Mouse (Mus musculus) cerebellum, adult 11 months (tissue): ENCODE results near the gene Pin1.
"Not testable (repeated sequence)": the region's sequence is repeated elsewhere in the genome, so short reads cannot be mapped to it uniquely, and the experiment has no call there.

Experiments
- DNase-seq: peaks from one replicate; pipeline ENCODE4 v3.0.0; 2022

The Pin1 gene

DNA sequence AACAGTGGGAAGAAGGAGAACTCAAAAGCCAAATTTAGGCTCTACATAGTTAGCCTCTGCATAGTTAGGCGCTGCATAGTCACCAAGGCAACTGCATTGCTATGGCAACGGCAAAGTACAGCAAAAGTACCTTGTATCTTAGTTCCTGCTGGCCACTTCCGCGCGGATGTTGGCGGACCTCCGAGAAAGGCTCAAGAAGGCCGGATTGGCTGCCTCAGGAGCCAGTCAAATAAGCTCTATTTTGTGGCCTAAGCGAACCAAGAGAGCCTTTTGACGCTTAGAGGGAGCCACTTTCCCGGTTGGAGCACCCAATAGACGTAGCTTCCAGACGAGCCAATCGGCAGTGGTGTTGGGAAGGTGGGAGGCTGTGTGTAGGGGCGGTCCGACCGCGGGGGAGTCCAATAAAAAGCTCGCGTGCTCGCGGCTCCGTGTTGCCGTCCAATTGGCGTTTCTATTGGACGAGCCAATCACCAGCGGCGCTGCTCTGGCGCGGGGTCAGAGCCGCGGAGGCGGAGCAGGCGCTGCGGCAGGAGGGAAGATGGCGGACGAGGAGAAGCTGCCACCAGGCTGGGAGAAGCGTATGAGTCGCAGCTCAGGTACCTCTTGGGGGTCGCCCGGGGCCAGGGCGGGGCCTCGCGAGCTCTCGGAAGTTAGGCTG, at the start of gene Pin1:
Pin1 (plus strand) TSS at position 494 of the 658 bp plus-strand sequence.
- DNase-seq, result peak; percentile 98

DNA sequence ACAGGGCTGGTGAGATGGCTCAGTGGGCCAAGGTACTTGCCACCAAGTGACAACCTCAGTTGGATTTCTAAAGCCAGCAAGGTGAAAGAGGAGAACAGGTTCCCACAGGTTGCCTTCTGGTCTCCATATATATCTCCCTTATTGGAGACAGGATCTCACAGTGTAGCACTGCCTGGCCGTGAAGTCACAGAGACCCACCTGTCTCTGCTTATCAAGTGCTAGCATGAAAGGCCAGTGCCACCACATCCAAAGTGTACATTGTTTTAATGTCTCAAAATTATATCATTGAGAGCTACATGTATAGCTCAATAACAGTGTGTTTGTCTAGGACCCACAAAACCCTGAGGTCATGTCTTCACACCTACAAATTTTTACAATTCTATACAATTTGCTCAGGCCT, 45.6 kb upstream of the Pin1 start:
- no peak for DNase-seq

DNA sequence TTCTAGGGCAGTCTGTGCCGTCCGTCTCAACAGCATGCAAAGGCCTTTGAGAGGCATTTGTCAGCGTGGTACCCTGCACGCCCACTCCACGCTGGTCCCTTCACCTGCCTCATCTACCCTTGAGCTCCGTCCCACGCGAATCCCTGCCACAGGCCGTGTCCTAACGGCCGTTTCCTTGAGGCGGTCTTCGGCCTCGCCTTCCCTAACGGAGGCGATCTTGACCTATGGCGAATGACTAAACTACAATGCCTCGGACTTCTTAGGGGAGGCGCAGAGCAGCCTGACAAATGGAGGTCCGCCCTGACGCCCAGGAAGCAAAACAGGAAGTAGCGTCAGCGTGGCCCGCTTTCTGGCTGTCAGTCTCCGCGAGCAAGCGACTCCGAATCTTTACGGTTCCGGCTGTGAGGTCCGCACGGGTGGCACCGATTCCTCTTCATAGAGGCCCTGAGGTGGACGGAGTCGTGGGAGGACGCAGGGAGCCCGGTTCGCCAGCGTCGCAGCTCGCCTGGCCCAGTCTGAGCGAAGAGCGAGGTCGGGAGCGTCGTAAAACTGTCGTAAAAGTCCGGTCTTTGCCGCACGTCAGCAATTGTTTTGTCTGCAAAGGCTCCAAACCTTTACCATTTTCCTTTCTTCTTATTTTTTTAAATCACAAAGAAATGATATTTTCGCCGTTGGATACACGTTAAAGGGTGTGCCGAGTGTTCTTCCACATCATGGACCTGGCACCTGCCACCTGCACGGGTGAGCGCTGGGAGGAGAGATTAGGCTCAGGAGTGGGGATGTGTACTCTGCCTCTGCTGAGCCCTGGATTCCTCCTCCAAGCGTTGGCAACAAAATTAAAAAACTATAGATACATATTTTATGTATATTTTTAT, 44.6 kb upstream of the Pin1 start:
- DNase-seq, result peak; percentile 82

DNA sequence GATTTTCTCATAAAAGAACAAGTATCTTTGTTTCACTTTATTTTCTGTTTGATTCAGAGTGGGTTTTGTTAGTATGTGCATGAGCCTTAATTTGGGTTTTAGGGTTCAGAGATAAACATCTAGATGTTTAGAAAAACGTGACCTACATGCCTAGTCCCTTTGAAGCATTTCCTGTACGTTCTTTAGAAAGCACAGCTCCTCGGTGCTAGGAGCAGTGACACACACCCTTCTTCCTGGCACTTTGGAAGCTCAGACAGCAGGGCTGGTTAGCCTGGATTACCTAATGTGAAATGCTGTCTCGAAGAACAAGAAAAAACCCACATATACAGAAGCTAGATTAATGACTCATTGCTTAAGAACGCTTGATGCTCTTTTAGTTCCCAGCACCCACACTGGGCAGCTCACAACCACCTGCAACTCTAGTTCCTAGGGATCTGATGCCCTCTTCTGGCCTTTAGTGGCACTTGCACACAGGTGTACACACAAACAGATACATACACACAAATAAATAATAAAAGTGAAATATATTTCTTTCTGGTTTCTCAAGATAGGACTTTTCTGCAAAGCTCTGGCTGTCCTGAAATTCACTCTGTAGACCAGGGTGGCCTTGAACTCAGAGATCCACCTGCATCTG, 41.9 kb upstream of the Pin1 start:
- no peak for DNase-seq

DNA sequence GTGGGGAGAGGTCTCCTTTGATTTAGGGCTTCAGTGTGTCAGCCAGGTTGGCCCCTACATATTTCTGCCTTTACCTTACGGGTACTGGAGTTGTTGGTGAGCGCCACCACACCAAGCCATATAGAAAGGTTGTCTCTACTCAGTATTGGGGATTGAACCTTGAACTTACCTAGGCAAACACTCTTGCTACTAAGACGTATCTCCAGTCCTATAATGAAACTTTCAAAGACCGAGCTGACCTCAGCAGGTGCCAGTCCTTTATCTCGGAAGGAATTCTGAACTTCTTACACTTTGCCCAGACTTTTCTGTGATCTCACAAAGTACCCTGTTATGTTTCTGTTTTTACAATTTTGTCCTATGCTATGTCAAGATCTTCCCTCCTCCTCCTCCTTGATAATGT, 39.9 kb upstream of the Pin1 start:
- no peak for DNase-seq

DNA sequence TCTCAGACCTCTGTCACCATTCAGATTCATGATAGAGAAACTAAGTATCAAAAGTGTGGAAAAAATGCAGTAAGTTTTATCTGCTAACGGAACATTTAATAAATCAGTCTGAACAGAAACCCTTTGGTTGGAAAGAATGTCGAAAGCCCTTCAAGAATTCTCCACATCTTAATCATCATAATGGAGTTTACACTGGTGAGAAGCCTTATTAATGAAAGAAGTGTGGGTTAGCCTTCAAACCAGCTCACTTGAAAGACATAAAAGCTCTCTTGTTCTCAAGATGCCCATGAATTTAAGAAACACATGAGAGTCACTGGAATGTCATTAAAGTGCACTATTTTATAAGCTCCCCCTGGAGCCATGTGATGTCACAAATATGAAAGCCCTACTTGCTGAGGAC, 35.2 kb upstream of the Pin1 start:
- no peak for DNase-seq

DNA sequence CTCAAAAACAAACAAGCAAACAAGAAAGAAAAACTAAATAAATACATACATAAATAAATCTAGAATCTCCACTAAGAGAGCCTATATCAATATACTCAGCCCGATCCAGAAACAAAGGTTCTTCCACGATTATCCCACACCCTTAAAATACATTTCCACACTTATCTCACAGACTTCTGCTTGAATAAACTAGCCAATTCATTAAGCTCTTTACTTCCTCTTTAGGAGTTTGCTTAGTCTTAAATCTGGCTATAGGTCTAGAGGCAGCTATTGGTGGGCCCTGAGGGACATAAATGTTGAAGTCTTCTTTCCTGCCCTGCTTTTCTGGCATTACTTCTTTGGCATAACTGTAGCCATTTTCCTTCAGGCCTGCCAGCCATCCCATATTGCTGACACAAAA, 20.6 kb upstream of the Pin1 start:
- DNase-seq, result no peak

DNA sequence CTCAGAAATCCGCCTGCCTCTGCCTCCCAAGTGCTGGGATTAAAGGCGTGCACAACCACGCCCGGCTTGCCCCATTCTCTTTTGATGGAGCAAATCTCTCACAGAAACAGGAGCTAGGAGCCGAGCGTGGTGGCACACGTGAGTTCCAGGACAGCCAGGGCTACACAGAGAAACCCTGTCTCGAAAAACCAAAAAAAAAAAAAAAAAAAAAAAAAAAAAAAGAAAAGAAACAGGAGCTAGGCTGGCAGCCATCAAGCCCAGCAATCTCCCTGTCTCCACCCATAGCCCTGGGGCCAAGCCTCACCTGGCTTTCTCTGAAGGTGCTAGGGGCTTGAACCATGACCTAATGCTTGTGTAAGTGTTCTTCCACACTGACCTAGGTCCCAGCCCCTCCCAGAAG, 16.2 kb upstream of the Pin1 start:
- not testable (repeated sequence) for DNase-seq

DNA sequence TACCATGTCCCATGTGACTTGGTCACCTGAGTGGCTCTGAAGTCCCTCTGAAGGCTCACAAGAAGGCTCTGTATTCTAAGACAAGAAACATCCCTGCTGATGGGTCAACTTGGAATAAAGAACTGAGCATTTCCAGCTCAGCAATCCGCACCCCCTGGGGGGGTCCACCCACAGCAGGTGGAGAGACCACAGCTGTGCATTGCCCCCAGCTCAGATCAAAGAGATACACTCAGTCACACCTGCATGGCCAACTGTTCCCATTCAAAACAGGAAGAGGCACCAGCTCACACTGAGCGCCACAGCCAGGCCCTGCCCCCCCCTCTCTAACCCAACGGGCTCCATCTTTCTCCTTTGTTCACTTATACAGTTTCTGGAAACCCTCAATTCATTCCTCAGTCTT, 15.6 kb upstream of the Pin1 start:
- DNase-seq, result no peak

DNA sequence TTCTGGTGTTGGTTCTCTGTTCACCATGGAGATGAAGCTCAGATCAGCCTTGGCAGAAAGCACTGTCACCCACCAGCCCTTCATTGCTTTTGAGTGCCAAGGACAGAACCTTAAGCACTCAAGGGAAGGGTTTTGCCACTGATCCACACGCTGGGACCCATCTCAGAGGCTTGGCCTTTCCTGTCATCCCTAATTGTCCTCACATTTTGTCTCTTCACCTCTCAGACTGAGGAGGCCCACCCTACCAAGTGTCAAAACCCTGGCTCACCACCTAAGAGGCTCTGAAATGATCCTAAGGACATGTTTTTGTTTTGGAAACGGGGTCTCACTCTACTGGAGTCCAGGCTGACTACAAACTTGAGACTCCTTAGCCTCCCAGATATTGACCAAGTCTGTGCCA, 15.1 kb upstream of the Pin1 start:
- no peak for DNase-seq

DNA sequence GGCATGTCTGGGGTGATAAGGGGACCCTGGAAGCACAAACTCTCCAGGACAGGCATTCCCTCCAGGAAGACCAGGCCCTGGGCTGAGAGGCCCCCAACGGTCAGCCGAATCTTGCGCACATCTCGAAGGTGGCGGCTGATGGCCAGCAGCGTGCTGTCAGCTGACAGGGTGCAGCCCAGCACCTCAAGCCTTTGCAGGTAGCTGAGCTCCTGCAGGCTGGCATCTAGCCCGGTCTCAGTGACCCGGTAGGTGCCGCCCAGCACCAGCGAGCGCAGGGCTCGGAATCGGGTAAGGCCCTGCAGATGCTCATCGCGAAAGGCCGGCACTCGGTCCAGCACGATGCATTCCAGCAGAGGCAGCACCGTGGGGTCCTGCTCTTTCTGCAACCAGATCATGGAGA, 13.3 kb upstream of the Pin1 start:
- no peak for DNase-seq

DNA sequence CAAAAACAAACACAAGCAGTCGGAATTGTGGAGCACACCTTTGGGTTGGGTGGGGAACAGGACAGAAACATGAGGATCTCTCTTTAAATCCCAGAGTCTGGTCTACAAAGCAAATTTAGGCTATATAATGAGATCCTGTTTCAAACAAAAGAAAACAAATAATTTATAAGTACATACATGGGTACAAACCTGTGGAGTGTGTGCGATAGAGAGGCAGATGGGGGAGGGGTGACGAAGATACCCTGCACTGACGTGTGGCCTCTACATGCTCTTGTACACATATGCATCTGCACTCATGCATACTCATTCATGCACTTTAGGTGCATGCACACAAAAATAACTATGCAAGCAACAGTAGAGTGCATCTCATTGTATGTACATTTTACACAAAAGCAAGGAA, 12.4 kb upstream of the Pin1 start:
- DNase-seq, result no peak

DNA sequence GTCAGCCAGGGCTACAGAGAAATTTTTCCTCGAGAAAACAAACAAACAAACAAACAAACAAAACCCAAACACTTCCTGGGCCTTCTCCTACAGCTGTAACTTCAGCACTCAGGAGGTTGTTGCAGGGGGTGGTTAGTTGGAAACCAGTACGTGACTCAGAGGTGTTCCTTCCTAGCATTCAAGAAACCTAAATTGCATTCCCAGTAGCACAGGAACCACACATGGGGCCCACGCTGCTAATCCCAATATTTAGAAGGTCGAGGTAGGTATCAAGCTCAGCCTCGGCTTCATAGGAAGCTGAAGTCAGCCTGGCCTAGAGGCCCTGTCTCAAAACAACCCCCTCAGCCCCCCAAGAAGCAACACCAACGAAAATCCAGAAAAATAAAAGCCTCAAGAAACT, 10.4 kb upstream of the Pin1 start:
- DNase-seq, result no peak

DNA sequence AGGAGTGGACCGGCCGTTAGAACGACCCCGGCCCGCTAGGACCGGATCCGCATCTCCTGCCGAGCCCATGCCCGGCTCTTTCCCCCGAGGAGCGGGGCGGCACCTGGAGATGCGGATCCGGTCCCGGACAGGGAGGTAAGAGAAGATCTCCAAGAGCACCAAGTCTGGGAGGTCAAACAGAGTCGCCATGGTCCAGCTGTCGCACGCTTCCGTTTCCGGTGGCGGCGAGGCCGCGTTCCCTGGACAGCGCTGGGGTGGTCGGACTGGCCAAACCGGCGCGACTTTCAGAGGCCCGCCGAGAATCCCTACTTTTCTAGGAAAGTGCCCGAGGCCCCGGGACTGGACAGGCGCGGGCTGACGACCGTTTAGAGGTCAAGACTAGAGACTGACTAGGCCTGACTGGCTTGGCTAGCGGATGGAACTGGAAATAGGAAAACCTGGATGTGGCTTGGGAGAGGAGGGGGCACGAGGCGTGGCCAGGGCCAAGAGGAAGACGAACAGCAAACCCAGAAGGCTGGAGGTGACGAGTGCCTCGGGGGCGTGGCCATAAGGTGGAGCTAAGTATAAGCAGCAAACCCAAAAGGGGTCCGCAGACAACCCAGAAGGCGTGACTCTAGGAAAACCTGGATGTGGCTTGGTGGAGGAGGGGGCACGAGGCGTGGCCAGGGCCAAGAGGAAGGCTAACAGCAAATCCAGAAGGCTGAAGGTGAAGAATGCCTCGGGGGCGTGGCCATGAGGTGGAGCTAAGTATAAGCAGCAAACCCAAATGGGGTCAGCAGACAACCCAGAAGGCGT, 9.6 kb upstream of the Pin1 start, which contains the start of gene Ubl5:
Ubl5 (plus strand) TSS at position 778 of the 795 bp plus-strand sequence.
- DNase-seq, result peak; percentile 27

DNA sequence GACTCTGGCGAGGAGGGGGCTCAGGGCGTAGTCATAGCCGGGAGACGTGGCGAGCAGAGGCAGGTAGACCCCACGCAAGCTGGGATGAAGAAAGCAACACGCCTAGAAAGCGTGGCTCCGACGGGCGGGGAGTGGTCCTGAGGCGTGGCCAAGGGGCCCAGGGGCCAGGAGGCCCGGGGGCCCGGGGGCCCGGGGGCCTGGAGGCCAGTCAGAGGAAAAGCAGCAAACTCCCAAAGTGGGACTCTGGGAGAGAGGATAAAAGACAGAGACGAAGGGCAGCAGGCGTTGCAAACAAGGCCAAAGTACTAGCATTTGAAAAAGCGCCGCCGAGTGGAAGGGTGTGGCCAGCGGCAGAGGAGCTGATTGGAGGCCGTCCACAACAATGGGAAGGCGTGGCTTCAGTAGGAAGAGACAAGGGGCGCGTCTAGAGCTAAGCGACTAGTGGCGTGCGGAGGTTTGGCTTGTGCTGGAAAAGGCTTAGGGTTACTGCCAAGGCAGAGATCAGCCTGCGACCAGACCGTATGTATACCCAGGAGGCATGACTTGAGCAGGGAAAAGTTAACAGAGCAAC, 8.9 kb upstream of the Pin1 start:
- peak; percentile 45 for DNase-seq

DNA sequence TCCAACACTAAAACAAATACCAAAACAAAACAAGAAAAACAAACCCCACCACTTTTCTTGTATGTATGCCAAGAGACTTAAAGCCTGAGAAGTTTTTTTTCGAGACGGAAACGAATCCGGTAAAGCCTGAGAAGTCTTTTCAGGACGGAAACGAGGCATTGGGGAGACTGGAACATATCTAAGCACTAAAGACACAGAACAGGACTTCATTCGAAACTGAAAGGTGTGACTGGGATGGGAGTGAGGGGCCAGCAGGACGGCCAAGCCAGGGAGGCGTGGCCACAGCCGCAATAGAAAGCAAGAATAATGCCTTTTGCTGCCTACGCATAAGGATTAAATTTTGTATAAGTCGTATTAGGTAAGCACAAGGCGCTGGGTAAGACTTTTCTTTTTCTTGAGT, 8.1 kb upstream of the Pin1 start:
- DNase-seq, result no peak

DNA sequence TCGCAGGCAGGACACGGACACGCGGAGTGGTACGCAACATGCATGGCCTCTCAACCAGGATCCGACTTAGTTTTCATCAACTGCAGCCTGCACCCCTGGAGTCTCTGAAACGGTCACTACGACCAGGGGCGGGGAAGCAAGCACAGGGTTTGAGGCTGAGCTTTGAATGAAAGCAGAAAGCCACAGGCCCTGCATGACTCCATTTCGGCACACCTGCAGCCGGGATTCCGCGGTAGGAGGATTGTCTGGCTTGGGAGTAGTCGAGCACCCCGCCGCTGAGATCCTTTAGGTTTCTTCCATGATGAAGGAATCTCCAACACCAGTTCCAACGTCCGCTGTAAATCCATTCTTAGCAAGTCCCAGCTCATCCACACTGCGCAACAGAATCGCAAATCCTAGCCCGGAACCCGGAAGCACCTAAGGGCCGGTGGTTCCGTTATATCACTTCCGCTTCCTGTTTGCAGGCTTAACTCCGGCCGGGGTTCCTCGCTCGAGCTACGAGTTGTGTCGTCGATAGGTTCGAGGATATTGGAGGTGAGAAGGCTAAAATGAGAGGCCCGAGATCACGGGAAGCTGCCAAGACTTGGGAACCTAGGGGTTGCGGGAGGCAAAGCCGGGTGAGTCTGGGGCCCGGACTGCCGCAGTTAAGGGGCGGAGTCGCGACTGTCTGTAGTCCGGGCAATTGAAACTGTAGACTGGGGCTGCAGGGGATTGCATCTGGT, 7.4 kb upstream of the Pin1 start, which contains the start of gene Fbxl12:
Fbxl12 (minus strand) TSS at position 408 of the 722 bp plus-strand sequence.
- peak; percentile 63 for DNase-seq

DNA sequence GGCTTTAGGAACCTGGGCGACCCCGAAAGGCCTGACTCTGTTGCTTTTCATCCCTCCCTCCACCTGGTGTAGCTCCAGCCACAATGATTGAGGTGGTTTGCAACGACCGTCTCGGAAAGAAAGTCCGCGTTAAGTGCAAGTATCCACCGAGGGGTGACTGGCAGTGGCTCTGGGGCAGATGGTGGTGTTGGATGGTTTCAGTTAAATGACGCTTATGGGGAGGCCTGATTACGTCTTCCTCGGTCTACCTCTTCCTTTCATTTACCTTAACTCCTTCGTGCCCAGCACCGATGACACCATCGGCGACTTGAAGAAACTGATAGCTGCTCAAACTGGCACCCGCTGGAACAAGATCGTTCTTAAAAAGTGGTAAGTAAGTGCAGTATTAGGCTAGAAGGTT, 6.8 kb upstream of the Pin1 start:
- no peak for DNase-seq

DNA sequence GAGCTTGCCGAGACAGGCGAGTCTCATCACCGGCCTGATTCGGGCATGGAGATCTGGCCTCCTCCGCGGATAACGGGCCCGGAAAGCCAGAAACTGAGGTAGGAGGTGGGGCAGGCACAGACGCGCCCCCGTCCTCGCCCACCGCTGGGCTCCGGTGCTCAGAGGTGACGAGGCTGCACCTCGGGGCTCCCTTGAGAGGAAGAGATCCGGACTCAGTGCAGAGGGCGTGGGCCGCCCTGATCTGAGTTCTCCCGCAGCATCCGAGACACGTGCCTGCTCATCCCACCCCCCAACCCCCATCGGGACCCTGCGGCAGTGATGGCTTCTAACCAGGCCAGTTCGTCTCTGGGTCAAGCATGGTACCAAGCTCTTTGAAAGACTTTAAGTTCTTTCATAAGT, 364 bp downstream of the Pin1 start:
- no peak for DNase-seq

DNA sequence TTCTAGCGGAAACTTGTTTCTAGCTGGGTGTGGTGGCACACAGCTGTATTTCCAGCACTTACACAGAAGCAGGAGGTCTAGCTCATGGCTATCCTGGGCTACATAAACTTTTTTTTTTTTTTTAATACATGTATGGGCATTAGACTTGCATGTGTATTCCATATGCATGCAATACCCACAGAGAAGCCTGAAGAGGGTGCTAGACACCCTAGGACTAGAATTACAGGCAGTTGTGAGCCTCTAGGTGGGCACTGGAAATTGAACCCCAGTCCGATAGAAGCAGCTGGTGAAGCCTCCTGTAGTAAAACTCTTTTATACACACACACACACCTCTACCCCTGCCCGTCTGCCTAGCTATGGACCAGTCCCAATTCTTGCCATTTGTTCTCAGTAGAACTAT, 2.0 kb downstream of the Pin1 start:
- DNase-seq, result no peak

DNA sequence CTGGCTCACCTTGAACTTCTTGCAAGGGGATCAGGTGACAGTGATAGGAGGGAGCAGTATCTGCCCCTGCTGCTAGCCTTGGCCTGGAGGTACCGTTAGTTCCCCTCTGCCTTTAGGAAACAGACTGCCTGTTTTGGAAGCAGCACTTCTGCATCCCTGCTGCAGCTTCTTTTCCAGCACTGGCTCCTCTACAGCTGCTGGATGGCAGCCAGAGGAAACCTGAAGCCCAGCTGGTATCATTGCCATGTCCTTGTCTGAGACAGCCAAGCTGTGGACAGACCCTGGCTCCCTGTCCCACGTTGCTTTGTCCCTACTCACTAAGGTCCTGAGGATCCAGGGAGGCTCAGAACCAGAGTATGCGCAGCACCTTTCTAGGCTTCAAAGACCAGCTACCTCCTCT, 5.7 kb downstream of the Pin1 start:
- DNase-seq, result no peak

DNA sequence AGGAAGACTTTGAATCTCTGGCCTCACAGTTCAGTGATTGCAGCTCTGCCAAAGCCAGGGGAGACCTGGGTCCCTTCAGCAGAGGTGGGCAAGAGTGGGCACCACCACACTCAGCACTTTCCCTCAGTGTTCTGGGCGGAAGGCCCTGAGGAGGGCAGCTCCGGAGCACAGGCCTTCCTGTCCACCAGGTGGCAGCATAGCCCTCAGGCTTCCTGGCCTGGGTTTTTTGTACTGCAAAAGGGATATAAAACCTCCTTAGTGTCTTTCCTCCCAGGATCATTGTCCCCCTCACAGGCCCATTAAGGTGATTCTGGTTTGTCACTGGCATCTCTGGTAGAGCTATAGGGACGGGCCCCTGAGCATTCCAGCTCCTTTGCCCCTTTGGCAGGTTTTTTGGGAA, 10.4 kb downstream of the Pin1 start:
- DNase-seq, result peak; percentile 44
